In genomic region chr4:106785345-106785744, GRCm38 (mm10) we compare ENCODE assay signal across 9 mouse cellular contexts. TPM values are rescaled to one million over a fixed set of nuclear protein-coding genes. Genes with fewer than 3 reads are reported as not detected.
DNase-seq lines count a peak whose midpoint lies in the region; ATAC-seq and TF ChIP-seq lines count a peak whose summit lies in the region.
"Had no signal": no experiment of that assay in that cellular context is flagged by ENCODE, and none has a peak within 500 bp of the region (broad histone marks: within the 10 kb centered on the region; RNA-seq: fewer than 3 reads in every experiment).

No protein-coding gene starts in this region.

- intact Hi-C loops in gastrocnemius, adult 2 months (cut with DNase I), result no loop called here

- no peak for DNase-seq in gastrocnemius, adult 2 months
- no peak for DNase-seq in gastrocnemius, adult 8-10 months (ENCODE audit: low spot score in 2 of 2)
- no peak for DNase-seq in lung, postnatal 0 days (ENCODE audit: low spot score)
- DNase-seq in lung, postnatal 14 days, result no peak
- no peak for DNase-seq in liver, embryonic 13.5 days
- no peak for DNase-seq in adipocyte (ENCODE audit: low spot score)
- no peak for DNase-seq in layer of hippocampus, postnatal 36 days
- no peak for DNase-seq in urinary bladder, postnatal 25 days (ENCODE audit: low spot score)

- no peak overlapping the region for H3K4me3 ChIP-seq in gastrocnemius, adult 2 months
- H3K4me3 ChIP-seq in lung, postnatal 0 days (ENCODE audit: low read depth, low read length), result no peak overlapping the region
- no peak overlapping the region for H3K4me3 ChIP-seq in liver, embryonic 13.5 days (replicated peaks)

- no peak overlapping the region for H3K4me2 ChIP-seq in lung, postnatal 0 days (replicated peaks; ENCODE audit: low read depth, low read length)
- no peak overlapping the region for H3K4me2 ChIP-seq in liver, embryonic 13.5 days

- ATAC-seq in lung, postnatal 0 days, result no peak
- no peak for ATAC-seq in liver, embryonic 13.5 days (ENCODE audit: low read depth)
- ATAC-seq: Patski had no signal

- 73% methylated on average over 7 of the region's 7 CpGs for WGBS in lung, postnatal 0 days
- WGBS in liver, embryonic 13.5 days (ENCODE audit: insufficient replicate concordance), result 54% methylated on average over 7 of the region's 7 CpGs

- no peaks in the 10 kb centered on the region for H3K36me3 ChIP-seq in lung, postnatal 0 days (ENCODE audit: insufficient read depth, low read length)
- no peaks in the 10 kb centered on the region for H3K36me3 ChIP-seq in liver, embryonic 13.5 days

- no peak for TF ChIP-seq CTCF in gastrocnemius, adult 2 months (IDR thresholded peaks at IDR 0.05)
- TF ChIP-seq CTCF in lung, postnatal 0 days (IDR thresholded peaks at IDR 0.05), result no peak

- no peak overlapping the region for H3K9ac ChIP-seq in lung, postnatal 0 days (replicated peaks; ENCODE audit: low read depth)
- no peak overlapping the region for H3K9ac ChIP-seq in liver, embryonic 13.5 days

- no peaks in the 10 kb centered on the region for H3K9me3 ChIP-seq in lung, postnatal 0 days (ENCODE audit: low read length)
- no peaks in the 10 kb centered on the region for H3K9me3 ChIP-seq in liver, embryonic 13.5 days (replicated peaks)

- H3K4me1 ChIP-seq in lung, postnatal 0 days (ENCODE audit: insufficient read depth, low read depth, low read length), result peaks cover 5% of the 10 kb centered on the region; the same call in 1 of the 2 replicates
- peaks cover 62% of the 10 kb centered on the region for H3K4me1 ChIP-seq in liver, embryonic 13.5 days (replicated peaks)

- TF ChIP-seq EP300 in lung, postnatal 0 days (IDR thresholded peaks at IDR 0.05), result no peak

- H3K27me3 ChIP-seq in lung, postnatal 0 days (replicated peaks; ENCODE audit: insufficient read depth, low read length), result no peaks in the 10 kb centered on the region
- no peaks in the 10 kb centered on the region for H3K27me3 ChIP-seq in liver, embryonic 13.5 days
- H3K27me3 ChIP-seq: Patski had no signal

- H3K27ac ChIP-seq in gastrocnemius, adult 2 months, result peak overlapping the region; percentile 72; the same call in 1 of the 2 replicates
- peak overlapping the region; percentile 60; the same call in 1 of the 2 replicates for H3K27ac ChIP-seq in lung, postnatal 0 days (ENCODE audit: low read length)
- peak overlapping the region; percentile 48 for H3K27ac ChIP-seq in liver, embryonic 13.5 days

RNA-seq across cellular contexts. Expression of gene Acot11, which starts 19.5 kb away (rescaled TPM):
- total RNA-seq in gastrocnemius, adult 2 months (2021), result 10 to 100 TPM in 1 of 2 experiments, 1 to 10 TPM in 1; 7.1 to 17.3 TPM
- 10 to 100 TPM in 2 of 4 experiments, 1 to 10 TPM in 2; 9.1 to 12.9 (median 10.1) TPM for total RNA-seq in gastrocnemius, adult 8-10 months (2022)
- 0.93 and 0.96 TPM in 2 replicates for polyA plus RNA-seq in lung, postnatal 0 days (2015; fragmentation: Nextera tagmentation; extraction: Ambion mirVana)
- 5.0 TPM in 2 replicates for polyA plus RNA-seq in liver, embryonic 13.5 days (2015; fragmentation: Nextera tagmentation; extraction: Ambion mirVana)
- 10 to 100 TPM; 50.8 to 52.0 TPM for total RNA-seq in layer of hippocampus, postnatal 36 days (2021)

RNA-seq across cellular contexts. Expression of gene Fam151a, which starts 51.7 kb away (rescaled TPM):
- total RNA-seq in gastrocnemius, adult 2 months (2021), result not detected
- total RNA-seq in gastrocnemius, adult 8-10 months (2022), result not detected
- polyA plus RNA-seq in lung, postnatal 0 days (2015; fragmentation: Nextera tagmentation; extraction: Ambion mirVana), result 0.31 and 0.40 TPM in 2 replicates
- polyA plus RNA-seq in liver, embryonic 13.5 days (2015; fragmentation: Nextera tagmentation; extraction: Ambion mirVana), result 0.09 TPM in 1 of 2 replicates, not detected in the other
- not detected for total RNA-seq in layer of hippocampus, postnatal 36 days (2021)
- polyA plus RNA-seq: Patski had no signal

RNA-seq across cellular contexts. Expression of gene Mroh7, which starts 54.6 kb away (rescaled TPM):
- total RNA-seq in gastrocnemius, adult 2 months (2021), result under 1 TPM; 0.08 to 0.64 TPM
- under 1 TPM in 2 of 4 experiments, not detected in 2; 0.12 to 0.19 TPM for total RNA-seq in gastrocnemius, adult 8-10 months (2022)
- polyA plus RNA-seq in lung, postnatal 0 days (2015; fragmentation: Nextera tagmentation; extraction: Ambion mirVana), result 0.05 and 0.43 TPM in 2 replicates
- polyA plus RNA-seq in liver, embryonic 13.5 days (2015; fragmentation: Nextera tagmentation; extraction: Ambion mirVana), result 0.06 and 0.15 TPM in 2 replicates
- 1 to 10 TPM; 2.8 to 2.9 TPM for total RNA-seq in layer of hippocampus, postnatal 36 days (2021)
